Mouse (Mus musculus): ENCODE results near the gene Serpinb1c.
"Not testable (repeated sequence)": the region's sequence is repeated elsewhere in the genome, so short reads cannot be mapped to it uniquely, and the experiment has no call there.

- not testable (repeated sequence) for TF ChIP-seq GATA1, TAL1 (IDR thresholded peaks at IDR 0.05; ENCODE audit: low read length)
Measured at GRCm38 (mm10) chr13:32938275-32938674, 40.3 kb upstream of the Serpinb1c start.

Data from erythroblast, embryonic 14.5 days (primary cell).